Mouse (Mus musculus): ENCODE data around the gene Dusp9. TPM values are rescaled to one million over a fixed set of nuclear protein-coding genes. Genes with fewer than 3 reads are reported as not detected.

Gene Dusp9
- total RNA-seq, 2 experiments from 2014 or later = 0.68 to 0.70 TPM

DNA sequence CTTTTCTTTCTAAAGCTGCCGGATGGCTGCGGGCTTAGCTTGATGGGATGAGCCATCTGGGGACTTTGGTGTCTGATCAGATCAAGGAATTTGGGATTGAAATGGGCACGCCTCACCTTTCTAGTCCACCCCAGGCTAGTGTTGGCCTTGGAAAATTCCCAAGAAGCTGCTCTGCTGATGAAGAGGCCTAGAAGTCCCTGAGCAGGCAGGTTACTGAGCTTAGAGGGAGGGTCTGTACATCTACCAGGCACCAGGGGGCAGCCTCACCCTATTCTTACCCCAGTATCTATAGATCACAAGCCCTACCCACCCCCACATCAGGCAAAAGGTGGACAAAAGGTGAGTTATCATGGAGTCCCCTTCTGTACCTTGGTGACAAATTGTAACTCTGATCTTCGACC is 32.8 kb downstream of the Dusp9 start:
- intact Hi-C loops (cut with DNase I) = loop anchor here (1.0 kb wide), 1 partner anchor 19 kb away; no protein-coding TSS in a partner anchor

DNA sequence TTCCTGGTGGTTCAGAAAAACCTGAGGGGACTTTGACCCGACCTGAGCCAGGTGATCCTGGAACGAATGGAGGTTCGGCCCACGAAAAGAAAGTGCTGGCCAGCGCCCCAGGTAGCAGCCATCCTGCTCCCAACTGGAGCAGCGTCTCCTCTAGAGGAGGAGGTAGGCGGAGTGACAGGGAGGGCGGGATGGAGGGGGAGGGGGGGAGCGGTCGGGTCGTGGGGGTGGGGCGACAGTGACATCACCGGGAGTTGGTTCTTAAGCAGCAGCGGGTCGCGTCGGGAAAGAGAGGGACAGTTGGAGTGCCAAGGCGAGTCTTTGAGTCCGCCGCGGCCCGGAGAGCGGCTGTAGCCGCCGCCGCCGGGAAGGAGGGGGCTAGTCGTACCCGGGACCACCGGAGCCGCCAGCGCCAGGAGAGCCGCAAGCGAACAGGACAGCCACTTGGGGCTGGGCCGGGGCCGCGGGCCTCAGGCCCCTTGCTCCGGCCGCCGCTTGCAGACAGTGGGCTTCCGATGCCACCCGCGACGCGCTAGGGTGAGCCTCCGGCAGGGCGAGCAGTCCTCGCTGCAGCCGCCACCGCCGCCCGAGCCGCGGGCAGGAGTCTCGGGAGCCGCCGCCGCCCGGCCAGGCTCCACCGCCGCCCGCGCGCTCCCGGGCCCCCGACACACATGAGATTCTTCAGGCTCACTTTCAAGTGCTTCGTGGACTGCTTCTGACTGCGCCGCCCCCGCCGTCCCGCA is 33.8 kb downstream of the Dusp9 start, which contains the start of gene Slc6a8:
Gene Slc6a8 (plus strand): TSS at position 272 of the 740 bp plus-strand sequence.
- peak; percentile 52 to 55 for DNase-seq (ENCODE audit: extremely low spot score in 1 of 2, low spot score in 2 of 2)
- intact Hi-C loops (cut with DNase I) = loop anchor here (1.0 kb wide), 1 partner anchor 18 kb away; no protein-coding TSS in a partner anchor
- H3K4me3 ChIP-seq = peak within 1 kb of the TSS; percentile 72
- peak within 1 kb of the TSS; percentile 94 for H3K27ac ChIP-seq
- no peak for TF ChIP-seq CTCF (IDR thresholded peaks at IDR 0.05)

More for the DNA sequence above, 32.8 kb downstream of the Dusp9 start:
- peak overlapping the region; percentile 13; the same call in 1 of the 2 replicates for H3K27ac ChIP-seq
- DNase-seq (ENCODE audit: extremely low spot score in 1 of 2, low spot score in 2 of 2) = peak; percentile 18 to 32
- peak; percentile 54 for TF ChIP-seq CTCF (IDR thresholded peaks at IDR 0.05)
- H3K4me3 ChIP-seq = no peak overlapping the region

DNA sequence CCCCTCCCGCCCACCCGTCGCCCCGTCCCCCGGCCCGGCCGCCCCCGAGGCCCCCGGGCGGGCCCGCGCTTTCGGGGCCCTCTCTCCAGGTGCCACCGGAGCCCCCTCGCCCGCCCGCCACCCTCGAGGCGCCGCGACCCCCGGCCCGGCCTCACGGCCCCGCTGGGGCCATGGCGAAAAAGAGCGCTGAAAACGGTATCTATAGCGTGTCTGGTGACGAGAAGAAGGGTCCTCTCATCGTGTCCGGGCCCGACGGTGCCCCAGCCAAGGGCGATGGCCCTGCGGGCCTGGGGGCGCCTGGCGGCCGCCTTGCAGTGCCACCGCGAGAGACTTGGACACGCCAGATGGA is 34.4 kb downstream of the Dusp9 start:
- peak overlapping the region; percentile 72 for H3K4me3 ChIP-seq
- DNase-seq (ENCODE audit: extremely low spot score in 1 of 2, low spot score in 2 of 2) = no peak
- H3K27ac ChIP-seq = peak overlapping the region; percentile 94
- no peak for TF ChIP-seq CTCF (IDR thresholded peaks at IDR 0.05)
- intact Hi-C loops (cut with DNase I) = no loop called here

DNA sequence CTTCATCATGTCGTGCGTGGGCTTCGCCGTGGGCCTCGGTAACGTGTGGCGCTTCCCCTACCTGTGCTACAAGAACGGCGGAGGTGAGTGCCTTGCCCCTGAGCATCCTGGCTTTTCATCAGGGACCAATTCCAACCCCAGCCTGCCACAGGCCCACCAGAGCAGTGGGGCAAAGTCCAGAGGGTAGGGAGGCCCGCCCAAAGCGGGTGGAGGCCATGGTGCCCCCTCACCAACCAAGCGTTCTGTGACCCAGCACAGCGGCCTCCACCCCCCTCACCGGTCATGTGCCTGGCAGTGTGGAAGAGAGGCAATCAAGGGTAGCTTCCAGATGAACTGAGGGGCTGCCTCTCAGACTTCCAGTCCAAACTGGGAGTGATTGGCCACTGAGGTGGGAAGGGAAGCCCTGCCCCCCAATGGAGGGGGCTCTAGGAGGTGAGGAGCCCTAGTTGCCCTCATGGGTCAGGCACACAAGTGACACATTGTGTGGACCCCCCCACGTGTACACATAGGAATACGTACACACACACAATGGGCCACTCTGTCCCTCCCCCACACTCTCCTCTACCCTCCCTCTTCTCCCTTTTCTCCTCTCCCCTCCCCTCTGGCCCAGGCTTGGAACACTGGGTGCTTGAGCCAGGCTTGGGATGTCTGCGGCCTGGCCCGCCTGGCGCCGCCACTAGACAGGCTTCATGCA is 34.9 kb downstream of the Dusp9 start:
- Histone ChIP-seq H3K4me3 (peak overlapping the region; percentile 72), H3K27ac (peak overlapping the region; percentile 94)
- intact Hi-C loops (cut with DNase I) = no loop called here
- peak in 1 of 2 experiments; percentile 17 for DNase-seq (ENCODE audit: extremely low spot score in 1 of 2, low spot score in 2 of 2)
- TF ChIP-seq CTCF (IDR thresholded peaks at IDR 0.05) = no peak

DNA sequence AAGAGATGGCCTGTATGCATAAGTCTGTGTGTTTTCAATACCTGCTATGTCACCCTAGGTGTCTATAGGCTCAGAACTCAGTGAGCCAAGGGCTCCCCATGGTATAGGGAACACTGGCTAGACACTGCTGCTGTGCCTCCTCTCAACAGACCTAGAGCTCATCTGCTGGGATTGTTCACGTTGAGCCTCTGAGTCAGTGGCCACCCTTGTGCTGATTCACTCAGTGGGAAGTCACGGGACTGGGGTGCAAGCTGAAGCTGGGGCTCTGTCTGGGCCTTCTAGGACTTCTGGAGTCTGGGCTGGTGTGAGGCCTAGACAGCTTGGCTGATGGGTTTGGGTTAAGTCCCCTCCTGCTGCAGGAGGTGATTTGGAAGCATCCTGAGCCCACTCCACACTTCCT is 36.0 kb downstream of the Dusp9 start:
- peak in 1 of 2 experiments; percentile 25 for DNase-seq (ENCODE audit: extremely low spot score in 1 of 2, low spot score in 2 of 2)
- intact Hi-C loops (cut with DNase I) = no loop called here
- peak overlapping the region; percentile 41 for H3K27ac ChIP-seq
- TF ChIP-seq CTCF (IDR thresholded peaks at IDR 0.05) = no peak
- peak overlapping the region; percentile 72 for H3K4me3 ChIP-seq

DNA sequence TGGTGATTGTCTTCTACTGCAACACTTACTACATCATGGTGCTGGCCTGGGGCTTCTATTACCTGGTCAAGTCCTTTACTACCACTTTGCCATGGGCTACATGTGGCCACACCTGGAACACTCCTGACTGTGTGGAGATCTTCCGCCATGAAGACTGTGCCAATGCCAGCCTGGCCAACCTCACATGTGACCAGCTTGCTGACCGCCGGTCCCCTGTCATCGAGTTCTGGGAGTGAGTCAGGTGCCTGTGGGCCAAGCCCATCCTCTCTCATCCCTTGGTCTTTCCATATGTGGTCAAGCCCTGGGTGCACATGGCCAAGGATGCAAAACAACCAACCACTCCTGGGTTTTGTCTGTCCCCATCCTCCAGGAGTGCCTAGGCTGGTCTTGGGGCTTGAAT is 37.4 kb downstream of the Dusp9 start:
- no peak for DNase-seq (ENCODE audit: extremely low spot score in 1 of 2, low spot score in 2 of 2)
- intact Hi-C loops (cut with DNase I) = no loop called here
- H3K27ac ChIP-seq = no peak overlapping the region
- no peak overlapping the region for H3K4me3 ChIP-seq
- no peak for TF ChIP-seq CTCF (IDR thresholded peaks at IDR 0.05)

DNA sequence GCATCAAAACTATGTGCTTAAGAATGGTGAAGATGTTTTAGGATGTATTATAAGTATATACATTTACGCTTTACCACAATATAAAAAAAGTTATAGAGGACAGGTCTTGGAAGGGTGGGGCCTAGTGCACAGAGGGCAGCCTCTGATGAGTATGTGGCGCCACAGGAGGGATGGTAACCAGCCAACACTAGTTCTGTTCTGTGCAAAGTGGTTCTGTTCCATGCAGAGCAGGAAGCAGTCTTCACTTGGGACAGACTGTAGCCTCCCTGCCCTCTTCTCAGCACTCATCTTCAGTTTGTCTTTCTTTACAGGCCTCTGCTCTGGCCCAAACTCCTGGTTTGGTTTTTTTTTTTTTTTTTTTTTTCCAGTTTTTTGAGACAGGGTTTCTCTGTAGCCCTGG is 44.9 kb downstream of the Dusp9 start:
- H3K27ac ChIP-seq = no peak overlapping the region
- no peak overlapping the region for H3K4me3 ChIP-seq
- no peak for TF ChIP-seq CTCF (IDR thresholded peaks at IDR 0.05)
- DNase-seq (ENCODE audit: extremely low spot score in 1 of 2, low spot score in 2 of 2) = no peak
- intact Hi-C loops (cut with DNase I) = no loop called here

DNA sequence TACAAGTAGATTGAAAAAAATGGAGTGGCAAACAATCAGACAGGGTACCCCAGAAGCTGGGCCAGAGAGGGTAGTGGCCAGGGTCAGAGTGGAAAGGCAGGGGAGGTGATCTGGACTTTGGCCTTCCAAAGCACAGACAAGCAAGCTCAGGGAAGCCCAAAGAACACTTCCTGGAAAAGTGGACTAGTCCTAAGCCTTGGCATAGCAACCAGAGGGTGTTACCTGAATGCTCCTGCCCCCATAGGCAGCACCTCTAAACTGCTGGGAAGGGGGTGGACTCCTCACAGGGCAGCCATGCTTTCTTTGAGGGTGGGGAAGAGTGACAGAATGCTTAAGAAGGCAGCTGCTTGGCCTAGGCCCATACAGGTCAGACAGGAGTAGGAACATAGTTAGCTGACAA is 45.8 kb downstream of the Dusp9 start:
- intact Hi-C loops (cut with DNase I) = no loop called here
- TF ChIP-seq CTCF (IDR thresholded peaks at IDR 0.05) = no peak
- Histone ChIP-seq H3K27ac (no peak overlapping the region), H3K4me3 (no peak overlapping the region)
- DNase-seq (ENCODE audit: extremely low spot score in 1 of 2, low spot score in 2 of 2) = no peak

DNA sequence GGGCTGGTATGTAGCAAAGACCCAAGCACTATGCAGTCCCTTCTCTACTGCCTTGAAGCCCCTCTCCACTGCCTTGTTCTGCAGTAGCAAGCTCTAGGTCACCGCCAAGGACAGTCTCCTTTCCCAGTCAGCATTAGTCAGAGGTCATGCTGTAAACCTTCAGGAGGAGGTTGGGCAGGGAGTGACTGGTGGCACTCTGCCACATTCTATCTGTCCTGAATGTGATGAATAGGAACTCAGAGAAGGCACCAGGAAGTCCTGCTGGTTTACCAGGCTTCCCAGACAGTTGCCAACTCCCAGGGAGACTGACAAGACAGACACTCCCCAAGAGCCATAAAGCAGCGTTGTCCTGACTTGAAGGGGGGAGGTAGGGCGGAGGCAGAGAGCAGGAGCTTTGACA is 46.4 kb downstream of the Dusp9 start:
- no peak overlapping the region for H3K27ac ChIP-seq
- no peak for TF ChIP-seq CTCF (IDR thresholded peaks at IDR 0.05)
- H3K4me3 ChIP-seq = no peak overlapping the region
- intact Hi-C loops (cut with DNase I) = no loop called here
- DNase-seq (ENCODE audit: extremely low spot score in 1 of 2, low spot score in 2 of 2) = no peak

DNA sequence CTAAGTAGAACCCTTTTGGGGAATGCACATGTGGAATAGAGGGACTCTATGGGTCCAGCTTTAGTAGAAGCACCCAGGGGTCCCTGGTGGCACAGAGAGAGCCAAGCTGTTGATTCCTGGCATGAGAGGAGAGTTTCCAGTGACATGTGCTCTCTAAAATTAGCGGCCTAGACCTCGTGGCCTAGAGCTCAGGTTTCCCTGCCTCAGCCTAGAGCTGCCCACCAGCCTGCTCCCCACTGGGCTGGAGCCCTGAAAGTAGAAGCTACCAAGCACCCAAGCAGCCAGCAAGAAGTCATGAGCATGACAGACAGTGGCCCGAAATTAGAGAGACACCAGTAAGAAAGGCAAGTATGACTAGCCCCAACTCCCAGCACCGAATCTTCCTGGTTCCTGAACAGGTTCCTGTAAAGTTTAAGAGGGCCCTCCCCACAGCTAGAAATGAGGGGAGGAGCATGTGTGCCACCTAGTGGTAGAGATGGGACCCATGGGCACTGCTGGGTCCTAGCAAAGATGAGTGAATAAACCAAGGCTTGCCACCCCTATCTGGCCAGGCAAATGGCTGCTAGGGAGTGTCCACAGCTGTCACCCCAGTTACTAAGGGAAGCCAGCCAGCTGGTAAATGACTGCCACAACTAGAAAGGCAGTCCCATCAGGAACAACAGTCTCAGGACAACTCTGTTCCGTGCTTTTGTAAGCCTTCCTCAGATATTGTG is 51.9 kb downstream of the Dusp9 start:
- Histone ChIP-seq H3K4me3 (no peak overlapping the region), H3K27ac (no peak overlapping the region)
- TF ChIP-seq CTCF (IDR thresholded peaks at IDR 0.05) = peak; percentile 74
- peak; percentile 27 to 43 for DNase-seq (ENCODE audit: extremely low spot score in 1 of 2, low spot score in 2 of 2)
- intact Hi-C loops (cut with DNase I) = loop anchor here (1.0 to 10.0 kb wide), 3 partner anchors 19 to 684 kb away; no protein-coding TSS in a partner anchor

Other genes with a start within 250 kb of the Dusp9 start
- under 1 TPM in 1 of 2 experiments, not detected in 1; 0.20 TPM for gene Gm18336, start 240.7 kb upstream of the Dusp9 start, total RNA-seq (2021)
- gene Zfp92, start 228.3 kb upstream of the Dusp9 start, total RNA-seq (2021) = 1 to 10 TPM; 1.9 to 2.1 TPM
- gene Trex2, start 204.1 kb upstream of the Dusp9 start, total RNA-seq (2021) = not detected
- gene Haus7, start 180.4 kb upstream of the Dusp9 start, total RNA-seq (2021) = 1 to 10 TPM; 7.9 to 9.2 TPM
- 10 to 100 TPM; 15.5 to 17.6 TPM for gene Bgn, start 155.8 kb upstream of the Dusp9 start, total RNA-seq (2021)
- 100 to 1,000 TPM in 1 of 2 experiments, 10 to 100 TPM in 1; 99.8 to 105 TPM for gene Atp2b3, start 136.3 kb upstream of the Dusp9 start, total RNA-seq (2021)
- gene Pnck, start 20.7 kb downstream of the Dusp9 start, total RNA-seq (2021) = 10 to 100 TPM; 93.4 to 98.8 TPM
- 100 to 1,000 TPM in 1 of 2 experiments, 10 to 100 TPM in 1; 98.4 to 119 TPM for gene Slc6a8, start 33.7 kb downstream of the Dusp9 start, total RNA-seq (2021)
- gene Bcap31, start 76.8 kb downstream of the Dusp9 start, total RNA-seq (2021) = 10 to 100 TPM; 74.8 to 90.1 TPM
- gene Abcd1, start 77.2 kb downstream of the Dusp9 start, total RNA-seq (2021) = 10 to 100 TPM; 11.3 to 12.3 TPM
- gene Plxnb3, start 117.7 kb downstream of the Dusp9 start, total RNA-seq (2021) = 1 to 10 TPM; 7.2 to 8.5 TPM
- 1 to 10 TPM; 8.0 to 8.1 TPM for gene Srpk3, start 135.0 kb downstream of the Dusp9 start, total RNA-seq (2021)
- gene Idh3g, start 147.5 kb downstream of the Dusp9 start, total RNA-seq (2021) = 100 to 1,000 TPM; 194 to 201 TPM
- gene Ssr4, start 147.6 kb downstream of the Dusp9 start, total RNA-seq (2021) = 10 to 100 TPM; 91.1 to 91.2 TPM
- 100 to 1,000 TPM; 110 to 119 TPM for gene Pdzd4, start 185.6 kb downstream of the Dusp9 start, total RNA-seq (2021)